Mouse (Mus musculus): ENCODE results near the gene Fam207a.

DNA sequence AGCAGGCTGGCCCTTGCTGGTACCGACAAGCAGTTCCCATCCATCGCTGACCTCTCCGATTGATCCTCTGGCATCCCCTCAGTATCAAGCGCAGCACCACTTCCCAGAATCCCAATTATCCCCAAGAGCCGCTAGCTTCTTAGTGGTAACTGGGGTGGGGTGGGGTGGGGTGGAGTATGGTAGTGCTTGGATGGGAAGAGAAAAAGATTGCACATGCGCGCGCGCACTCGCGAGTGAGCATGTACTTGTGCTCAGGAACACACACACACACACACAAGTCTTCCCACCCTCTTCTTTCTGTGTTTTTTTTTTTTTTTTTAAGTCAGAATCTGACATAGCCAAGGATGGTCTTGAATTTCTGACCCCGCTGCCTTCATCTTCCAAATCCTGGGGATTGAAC, 7.2 kb upstream of the Fam207a start:
- TF ChIP-seq USF1 (IDR thresholded peaks at IDR 0.05; ENCODE audit: low read depth, low read length) (no peak), CTCF (IDR thresholded peaks at IDR 0.05 in 2 of 3, conservative IDR thresholded peaks at IDR 0.05 in 1 of 3; ENCODE audit: control insufficient read depth in 1 of 3, insufficient read depth in 1 of 3, low read depth in 2 of 3, low read length in 3 of 3, poor library complexity in 1 of 3, severe bottlenecking in 1 of 3) (no peak), USF2 (IDR thresholded peaks at IDR 0.05; ENCODE audit: borderline replicate concordance in 1 of 2, insufficient read depth in 1 of 2, low read depth in 1 of 2, low read length in 2 of 2) (no peak), E2F4 (IDR thresholded peaks at IDR 0.05; ENCODE audit: borderline replicate concordance, low read depth, low read length) (no peak), POLR2A (IDR thresholded peaks at IDR 0.05; ENCODE audit: control insufficient read depth in 1 of 2, insufficient read depth in 1 of 2, low read depth in 1 of 2, low read length in 2 of 2, poor library complexity in 1 of 2) (no peak), EP300 (IDR thresholded peaks at IDR 0.05; ENCODE audit: low read depth in 1 of 2, low read length in 2 of 2) (no peak), TBP (IDR thresholded peaks at IDR 0.05; ENCODE audit: low read depth, low read length) (no peak), GATA1 (IDR thresholded peaks at IDR 0.05; ENCODE audit: low read depth, low read length) (no peak), ELF1 (IDR thresholded peaks at IDR 0.05; ENCODE audit: low read depth, low read length) (no peak), JUND (IDR thresholded peaks at IDR 0.05; ENCODE audit: low read depth, low read length) (no peak), NELFE (IDR thresholded peaks at IDR 0.05; ENCODE audit: low read depth, low read length) (no peak), MAX (IDR thresholded peaks at IDR 0.05; ENCODE audit: low read length) (no peak), MAZ (IDR thresholded peaks at IDR 0.05; ENCODE audit: low read depth, low read length) (no peak), SIN3A (IDR thresholded peaks at IDR 0.05; ENCODE audit: low read length) (no peak)

All from MEL (cell line).